Mouse (Mus musculus): ENCODE measurements around the gene Elmo1.

GRCm38 (mm10) chr13:20205746-20206145 is 115.3 kb downstream of the Elmo1 start:
- TF ChIP-seq GATA1 (IDR thresholded peaks at IDR 0.05; ENCODE audit: borderline replicate concordance, low read length): no peak
- no peak for TF ChIP-seq FLI1 (IDR thresholded peaks at IDR 0.05; ENCODE audit: low read length)

Measured in megakaryocyte, embryonic 14.5 days (primary cell).